Mouse (Mus musculus): ENCODE measurements around the gene Rabep2. TPM values are rescaled to one million over a fixed set of nuclear protein-coding genes. Genes with fewer than 3 reads are reported as not detected.
"Not testable (repeated sequence)": the region's sequence is repeated elsewhere in the genome, so short reads cannot be mapped to it uniquely, and the experiment has no call there.

The Rabep2 gene
- total RNA-seq, 2 experiments from 2014 or later = 13.5 to 14.7 TPM

DNA sequence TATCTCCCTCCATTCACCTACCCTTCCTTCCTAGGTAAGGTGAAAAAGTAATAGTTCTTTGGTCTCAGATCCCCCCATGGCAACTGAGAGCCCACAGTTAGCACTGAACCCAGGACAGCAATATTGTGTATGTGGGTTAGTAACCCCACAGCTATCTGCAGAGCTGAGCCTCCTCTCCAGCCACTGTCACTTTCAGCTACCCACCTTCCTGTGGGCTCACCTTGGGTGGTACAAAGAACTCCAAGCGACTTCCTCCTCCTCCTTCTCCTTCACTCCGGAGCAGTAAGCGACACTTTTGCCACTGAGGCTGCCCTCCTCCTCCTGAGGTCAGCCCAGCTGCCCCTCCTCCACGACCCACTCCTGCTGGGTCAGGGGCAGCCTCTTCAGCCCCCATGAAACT lies 43.3 kb downstream of the Rabep2 start:
- DNase-seq (ENCODE audit: low spot score in 2 of 2) = no peak
- no peak for TF ChIP-seq CTCF (conservative IDR thresholded peaks at IDR 0.05)
- no peak overlapping the region for H3K27ac ChIP-seq
- H3K4me3 ChIP-seq = no peak overlapping the region

DNA sequence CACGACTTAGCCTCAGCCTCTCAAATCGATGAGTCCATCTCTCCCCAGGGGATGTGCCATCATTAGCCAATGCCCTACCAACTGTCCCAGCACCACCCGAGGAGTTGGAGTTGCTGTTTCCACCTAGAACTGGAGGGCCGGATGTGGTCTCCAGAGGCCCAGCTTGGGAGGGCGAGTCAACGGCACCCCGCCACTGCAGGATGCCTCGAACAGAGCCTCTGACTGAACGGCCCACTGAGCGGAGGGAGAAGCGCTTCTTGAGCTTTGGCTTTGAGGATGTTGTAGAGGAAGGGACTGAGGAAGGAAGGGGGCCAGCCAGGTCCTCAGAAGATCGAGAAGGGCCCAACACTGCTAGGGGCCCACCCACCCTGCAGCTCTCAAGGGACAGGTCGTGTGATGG lies 43.7 kb downstream of the Rabep2 start:
- no peak overlapping the region for H3K4me3 ChIP-seq
- no peak overlapping the region for H3K27ac ChIP-seq
- DNase-seq (ENCODE audit: low spot score in 2 of 2) = no peak
- no peak for TF ChIP-seq CTCF (conservative IDR thresholded peaks at IDR 0.05)

DNA sequence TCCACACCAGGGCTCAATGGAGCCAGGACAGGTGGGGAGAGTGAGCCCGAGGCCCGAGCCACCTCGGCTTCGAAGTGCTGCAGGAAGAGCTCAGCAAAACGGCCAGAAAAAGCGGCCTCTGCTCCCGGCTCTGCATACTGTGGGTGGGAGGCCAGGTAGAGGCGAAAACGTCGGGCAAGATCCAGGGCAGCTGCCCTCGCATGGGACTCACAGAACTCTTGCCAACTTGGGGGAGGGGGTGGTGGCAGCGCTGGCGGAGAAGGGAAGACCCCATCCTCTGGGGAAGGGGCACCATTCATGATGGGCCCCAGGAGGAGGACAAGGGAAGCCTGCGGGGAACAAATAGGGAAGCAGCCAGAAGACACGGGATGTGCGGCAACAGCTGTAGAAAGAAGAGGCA lies 44.2 kb downstream of the Rabep2 start:
- DNase-seq (ENCODE audit: low spot score in 2 of 2) = no peak
- no peak for TF ChIP-seq CTCF (conservative IDR thresholded peaks at IDR 0.05)
- no peak overlapping the region for H3K27ac ChIP-seq
- no peak overlapping the region for H3K4me3 ChIP-seq

DNA sequence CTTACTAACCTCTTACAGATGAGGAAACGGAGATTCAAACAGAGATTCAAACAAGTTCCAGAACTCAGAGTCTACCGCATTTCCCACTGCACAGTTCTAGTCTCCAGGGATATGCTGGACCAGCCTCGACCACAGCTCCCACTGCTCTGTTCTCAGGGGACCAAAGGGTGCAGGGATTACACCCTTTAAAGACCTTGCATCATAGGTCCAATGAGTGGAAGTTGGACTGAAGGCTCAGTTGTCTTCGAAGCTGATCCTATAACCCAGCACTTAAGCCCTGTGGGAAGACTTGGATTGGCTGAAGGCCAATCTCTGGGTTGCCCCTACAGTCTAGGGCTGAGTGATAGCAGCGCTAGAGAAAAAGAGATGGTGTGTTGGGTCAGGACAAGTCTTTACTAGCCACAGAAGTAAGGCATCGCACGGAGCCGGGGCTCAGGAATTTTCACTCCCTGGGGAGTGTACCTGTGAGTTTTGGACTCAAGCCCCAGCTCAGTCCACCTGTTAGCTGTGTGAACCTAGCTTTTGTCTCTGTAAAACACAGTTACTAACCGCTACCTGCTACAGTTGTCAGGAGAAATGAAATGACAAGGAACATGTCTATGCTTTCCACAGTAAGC lies 45.0 kb downstream of the Rabep2 start:
- DNase-seq (ENCODE audit: low spot score in 2 of 2) = no peak
- no peak overlapping the region for H3K27ac ChIP-seq
- H3K4me3 ChIP-seq = peak overlapping the region; percentile 97
- TF ChIP-seq CTCF (conservative IDR thresholded peaks at IDR 0.05) = no peak

DNA sequence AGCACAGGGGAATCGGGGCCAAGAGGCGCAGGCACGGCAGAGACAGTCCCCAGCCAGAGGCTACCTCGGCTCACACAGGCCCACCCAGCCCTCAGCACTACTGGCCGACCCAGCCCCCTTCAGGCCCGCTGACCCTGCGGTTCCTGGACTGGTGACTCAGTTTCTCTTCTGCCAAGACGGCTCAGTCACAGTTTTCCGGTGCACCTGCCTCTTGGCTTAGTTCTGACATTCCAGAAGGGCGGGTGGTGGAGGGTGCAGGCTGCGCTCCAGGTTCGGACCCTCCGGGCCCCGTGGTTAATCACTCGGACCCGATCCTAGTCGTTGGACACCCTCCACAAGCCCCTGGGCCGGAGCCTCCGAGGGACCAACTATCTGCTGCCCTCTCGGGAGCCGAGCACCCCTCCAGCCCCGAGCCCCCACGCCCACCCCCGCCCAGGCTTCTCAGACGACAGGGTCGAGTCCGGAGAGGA lies 46.0 kb downstream of the Rabep2 start:
- peak overlapping the region; percentile 97 for H3K4me3 ChIP-seq
- TF ChIP-seq CTCF (conservative IDR thresholded peaks at IDR 0.05) = no peak
- DNase-seq (ENCODE audit: low spot score in 2 of 2) = no peak
- H3K27ac ChIP-seq = peak overlapping the region; percentile 98

DNA sequence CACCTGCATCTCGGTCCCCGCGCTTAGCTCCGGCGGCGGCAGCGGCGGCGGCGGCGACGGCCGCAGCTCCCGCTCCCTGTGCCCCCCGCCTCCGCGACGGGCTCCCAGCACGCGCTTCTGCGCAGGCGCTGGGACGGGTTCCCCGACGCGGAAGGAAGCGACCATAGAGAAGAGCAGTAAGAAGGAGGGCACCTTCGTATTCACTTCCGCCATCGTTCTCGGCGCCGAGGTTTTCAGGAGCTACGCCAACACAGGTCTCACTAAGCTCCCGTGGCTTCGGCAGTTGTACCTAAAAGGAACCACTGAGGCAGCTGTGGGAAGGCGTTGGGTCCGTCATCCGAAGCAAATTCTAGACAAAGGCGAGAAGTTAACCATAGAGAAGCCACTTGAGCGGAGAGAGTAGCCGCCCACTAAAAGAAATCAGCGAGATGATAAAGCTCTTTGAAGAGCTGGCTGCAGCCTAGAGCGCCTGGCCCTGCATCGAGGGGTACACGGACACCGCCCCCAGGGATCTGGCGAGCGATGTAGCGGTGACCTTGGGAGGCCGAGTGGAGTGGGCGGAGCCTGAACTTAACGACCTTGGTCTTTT lies 46.5 kb downstream of the Rabep2 start, which contains the start of gene Sh2b1:
Gene Sh2b1 (minus strand): TSS at position 432 of the 589 bp plus-strand sequence.
- TF ChIP-seq CTCF (conservative IDR thresholded peaks at IDR 0.05) = peak; percentile 66
- H3K27ac ChIP-seq = peak within 1 kb of the TSS; percentile 98
- peak; percentile 88 to 90 for DNase-seq (ENCODE audit: low spot score in 2 of 2)
- peak within 1 kb of the TSS; percentile 97 for H3K4me3 ChIP-seq

DNA sequence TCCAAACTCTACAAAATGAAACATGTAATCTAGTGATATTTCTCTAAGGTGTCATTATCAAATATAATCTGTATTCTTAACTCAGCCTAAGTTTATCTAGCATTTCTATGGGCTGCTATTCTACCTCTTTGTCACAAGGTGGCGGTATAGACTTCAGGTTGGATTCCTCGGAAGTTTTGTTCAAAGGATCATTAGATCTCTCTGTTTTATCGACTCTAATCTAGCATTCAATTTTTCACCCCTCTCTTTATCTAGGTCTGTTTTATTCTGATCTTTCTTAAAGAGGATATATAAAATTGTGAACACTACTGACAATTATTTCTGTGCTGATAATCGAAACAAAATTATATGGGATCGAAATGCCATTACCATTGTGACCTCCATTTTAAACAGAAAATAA lies 53.1 kb downstream of the Rabep2 start:
- Histone ChIP-seq H3K4me3 (peak overlapping the region; percentile 49), H3K27ac (peak overlapping the region; percentile 75)
- peak; percentile 91 for TF ChIP-seq CTCF (conservative IDR thresholded peaks at IDR 0.05)

DNA sequence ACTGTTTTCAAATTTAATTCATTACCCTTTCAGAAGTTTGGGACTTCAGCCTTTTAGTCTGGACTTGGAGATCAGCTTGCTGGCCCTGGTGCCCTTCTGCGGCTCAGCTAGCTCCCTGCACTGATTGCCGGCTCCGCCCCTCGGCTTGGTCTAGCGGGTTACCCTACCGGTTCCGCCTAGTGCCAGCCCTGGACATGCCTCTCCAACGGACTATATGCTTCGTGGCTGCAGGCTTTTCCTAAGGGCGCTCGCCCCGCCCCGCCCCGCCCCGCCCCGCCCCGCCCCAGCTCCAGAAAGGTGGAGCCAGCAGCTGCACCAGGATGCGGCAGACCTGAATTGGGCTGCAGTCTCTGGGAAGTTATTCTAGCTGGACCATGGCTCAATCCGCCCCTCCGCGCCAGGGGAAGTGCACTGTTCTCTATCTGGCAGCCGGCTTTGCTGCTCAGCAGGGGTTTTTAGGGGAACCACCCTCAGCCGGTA lies 53.9 kb downstream of the Rabep2 start:
- H3K27ac ChIP-seq = peak overlapping the region; percentile 75
- no peak for TF ChIP-seq CTCF (conservative IDR thresholded peaks at IDR 0.05)
- H3K4me3 ChIP-seq = peak overlapping the region; percentile 49

More for the DNA sequence above, 53.1 kb downstream of the Rabep2 start:
- DNase-seq (ENCODE audit: low spot score in 2 of 2) = no peak

DNA sequence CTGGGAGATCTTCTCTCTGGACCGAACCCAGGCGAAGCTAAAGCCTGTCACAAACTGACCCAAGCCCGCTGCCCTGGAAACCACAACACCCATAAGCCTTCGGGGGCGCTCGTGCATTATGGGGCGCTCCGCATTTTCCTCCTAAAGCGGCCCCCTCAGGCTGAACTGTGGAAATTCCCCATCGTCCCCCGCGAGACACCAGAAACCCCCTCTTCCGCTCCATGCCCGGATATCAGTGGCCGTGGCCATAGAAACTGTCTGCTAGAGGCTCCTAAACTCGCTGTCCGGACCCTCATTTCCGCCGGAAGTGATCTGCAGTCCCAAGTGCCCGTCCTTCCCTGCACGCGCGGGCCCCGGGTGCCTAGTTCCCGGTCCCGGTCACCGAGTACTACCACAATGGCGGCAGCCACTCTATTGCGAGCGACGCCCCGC lies 58.5 kb downstream of the Rabep2 start, which contains the start of gene Tufm:
Gene Tufm (plus strand): TSS at position 310 of the 432 bp plus-strand sequence.
- Histone ChIP-seq H3K27ac (peak within 1 kb of the TSS; percentile 92), H3K4me3 (peak within 1 kb of the TSS; percentile 88)
- DNase-seq (ENCODE audit: low spot score in 2 of 2) = peak; percentile 98 to 99
- peak; percentile 78 for TF ChIP-seq CTCF (conservative IDR thresholded peaks at IDR 0.05)

More for the DNA sequence above, 53.9 kb downstream of the Rabep2 start:
- DNase-seq (ENCODE audit: low spot score in 2 of 2) = peak; percentile 42 to 43

DNA sequence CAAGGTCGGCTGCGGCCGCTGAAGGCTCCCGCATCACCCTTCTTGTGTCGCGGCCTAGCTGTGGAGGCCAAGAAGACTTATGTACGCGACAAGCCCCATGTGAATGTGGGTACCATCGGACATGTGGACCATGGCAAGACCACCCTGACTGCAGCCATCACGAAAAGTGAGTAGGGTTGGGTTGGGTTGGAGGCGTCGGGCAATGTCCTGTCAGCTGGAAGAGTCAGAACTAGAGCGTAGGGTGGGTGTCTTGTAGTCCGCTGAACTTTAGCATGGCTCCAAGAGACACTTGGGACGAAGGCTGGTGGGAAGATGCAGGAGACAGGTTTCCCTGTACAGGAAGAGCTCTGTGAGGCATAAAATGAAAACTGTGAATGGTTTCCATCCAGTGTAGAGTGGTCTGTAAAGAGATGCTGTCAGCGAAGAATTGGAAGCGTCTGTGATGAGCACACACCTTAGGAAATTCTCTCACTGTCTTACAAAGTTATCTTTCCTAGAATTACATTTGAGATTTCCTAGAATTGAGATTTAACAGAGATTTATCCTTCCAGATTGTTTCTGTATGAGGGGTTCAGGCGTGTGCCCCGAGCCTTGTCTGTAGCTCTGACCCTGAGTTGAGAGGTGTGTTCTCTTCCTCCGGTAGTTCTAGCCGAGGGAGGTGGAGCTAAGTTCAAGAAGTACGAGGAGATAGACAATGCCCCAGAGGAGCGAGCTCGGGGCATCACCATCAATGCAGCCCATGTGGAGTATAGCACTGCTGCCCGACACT lies 59.2 kb downstream of the Rabep2 start:
- H3K27ac ChIP-seq = peak overlapping the region; percentile 83
- DNase-seq (ENCODE audit: low spot score in 2 of 2) = not testable (repeated sequence)

DNA sequence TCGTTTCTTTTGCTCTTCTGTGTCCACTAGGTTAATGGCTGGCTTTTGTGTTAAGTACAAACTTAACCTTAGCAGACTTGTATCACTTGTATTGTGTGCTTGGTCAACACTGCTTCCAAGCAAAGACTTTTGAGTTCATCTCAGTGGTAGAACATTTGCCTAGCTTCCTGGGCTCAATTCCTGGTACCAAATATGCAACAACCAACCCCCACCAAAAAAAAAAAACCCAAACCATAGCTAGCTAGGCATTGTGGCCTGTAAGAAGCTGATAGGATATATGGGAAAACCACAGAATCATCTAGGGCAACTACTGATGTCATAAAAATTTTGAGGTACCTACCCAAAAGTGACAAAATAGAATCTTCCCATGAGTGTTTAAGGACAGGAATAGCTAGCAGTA lies 62.4 kb downstream of the Rabep2 start:
- Histone ChIP-seq H3K4me3 (no peak overlapping the region), H3K27ac (no peak overlapping the region)
- no peak for TF ChIP-seq CTCF (conservative IDR thresholded peaks at IDR 0.05)
- DNase-seq (ENCODE audit: low spot score in 2 of 2) = no peak

More for the DNA sequence above, 59.2 kb downstream of the Rabep2 start:
- H3K4me3 ChIP-seq = peak overlapping the region; percentile 88

DNA sequence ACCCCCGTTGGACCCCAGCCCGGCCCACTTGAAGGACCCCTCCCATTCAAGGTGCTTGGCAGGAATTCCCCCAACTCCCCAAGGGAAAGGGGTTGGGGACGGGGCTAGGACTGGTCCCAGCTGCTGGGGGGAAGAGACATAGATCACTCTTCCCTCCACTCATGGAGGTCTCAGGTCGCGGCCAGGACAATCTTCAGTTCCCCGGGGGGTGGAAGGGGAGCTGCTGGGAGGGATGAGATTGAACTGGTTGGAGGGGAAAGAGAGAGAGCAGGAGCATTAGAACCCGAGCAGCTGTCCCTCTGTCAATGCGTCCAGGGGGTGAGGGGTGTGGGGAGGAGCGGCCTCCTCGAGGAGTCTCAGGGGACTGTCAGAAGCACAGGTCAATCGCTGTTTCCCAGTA lies 63.4 kb downstream of the Rabep2 start:
- Histone ChIP-seq H3K4me3 (no peak overlapping the region), H3K27ac (no peak overlapping the region)
- TF ChIP-seq CTCF (conservative IDR thresholded peaks at IDR 0.05) = no peak
- no peak for DNase-seq (ENCODE audit: low spot score in 2 of 2)

DNA sequence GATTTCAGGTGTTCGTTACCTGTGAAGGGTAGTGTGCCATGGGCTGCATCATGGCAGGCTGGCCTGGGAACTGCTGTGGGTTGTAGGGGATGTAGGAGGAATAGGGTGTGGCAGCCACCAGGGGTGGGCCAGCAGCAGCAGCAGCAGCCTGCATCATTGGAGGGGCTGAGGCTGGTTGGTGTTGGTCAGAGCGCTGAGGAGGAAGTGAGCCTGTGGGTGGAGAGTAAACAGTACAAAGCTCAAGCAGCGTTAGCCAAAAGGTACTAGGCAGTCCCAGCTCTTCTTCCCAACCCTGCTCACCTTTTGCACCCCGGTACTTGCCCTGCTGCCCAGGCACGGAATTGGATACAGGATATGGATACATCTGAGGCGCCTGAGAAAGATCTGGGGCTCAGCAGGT lies 65.6 kb downstream of the Rabep2 start:
- Histone ChIP-seq H3K4me3 (no peak overlapping the region), H3K27ac (no peak overlapping the region)
- no peak for DNase-seq (ENCODE audit: low spot score in 2 of 2)
- no peak for TF ChIP-seq CTCF (conservative IDR thresholded peaks at IDR 0.05)

Measured in layer of hippocampus, adult 2 months (tissue).